Mouse (Mus musculus) midbrain, embryonic 13.5 days (tissue): ENCODE data around the gene Eif2s2. TPM values are rescaled to one million over a fixed set of nuclear protein-coding genes. Genes with fewer than 3 reads are reported as not detected.

ENCODE experiments used
- ATAC-seq: fragments of 200-750 bp; cut with Nextera tagmentation; 2 replicates; pipeline ENCODE4 v1.8.0; 2017; ENCODE audit warnings: mild to moderate bottlenecking, moderate TSS enrichment, moderate library complexity
- H3K27ac ChIP-seq: fragments of 300-500 bp; sonication (generic); 2 replicates; pipeline ENCODE4 v1.5.1; 2015; ENCODE audit warnings: inconsistent platforms, mild to moderate bottlenecking, moderate library complexity
- H3K27me3 ChIP-seq: fragments of 300-500 bp; sonication (generic); 2 replicates; pipeline ENCODE4 v1.6.1; 2015; ENCODE audit warnings: mild to moderate bottlenecking, inconsistent platforms
- H3K36me3 ChIP-seq: fragments of 300-500 bp; sonication (generic); 2 replicates; pipeline ENCODE4 v1.6.1; 2015; ENCODE audit warnings: mild to moderate bottlenecking, inconsistent platforms
- H3K4me1 ChIP-seq: fragments of 300-500 bp; sonication (generic); replicated peaks from 2 replicates; pipeline ENCODE4 v1.6.1; 2015; ENCODE audit warnings: inconsistent platforms
- H3K4me2 ChIP-seq: fragments of 300-500 bp; sonication (generic); replicated peaks from 2 replicates; pipeline ENCODE4 v1.6.1; 2015; ENCODE audit warnings: moderate library complexity, mild to moderate bottlenecking, inconsistent platforms
- H3K4me3 ChIP-seq: fragments of 300-500 bp; sonication (generic); replicated peaks from 2 replicates; pipeline ENCODE4 v1.5.1; 2015; ENCODE audit warnings: mild to moderate bottlenecking, inconsistent platforms
- H3K9ac ChIP-seq: fragments of 300-500 bp; sonication (generic); replicated peaks from 2 replicates; pipeline ENCODE4 v1.6.1; 2015; ENCODE audit warnings: mild to moderate bottlenecking, inconsistent platforms
- H3K9me3 ChIP-seq: fragments of 300-500 bp; sonication (generic); 2 replicates; pipeline ENCODE4 v1.6.1; 2016; ENCODE audit warnings: mild to moderate bottlenecking, inconsistent platforms
- WGBS: fragments of 180-500 bp; shearing (Covaris S2); methylation state at CpG from one replicate; pipeline ENCODE4 v1.1.7; 2015; 5-methylcytosine and 5-hydroxymethylcytosine counted together
- polyA plus RNA-seq: library from polyadenylated mRNA; unstranded; fragments of >200 nt; fragmentation: Nextera tagmentation; extraction: Ambion mirVana; gene quantifications from 2 replicates; pipeline ENCODE4 v1.2.1, GENCODE M21; 2015

Eif2s2 gene
- polyA plus RNA-seq, 1 experiment from 2014 or later = 84.0 TPM

DNA sequence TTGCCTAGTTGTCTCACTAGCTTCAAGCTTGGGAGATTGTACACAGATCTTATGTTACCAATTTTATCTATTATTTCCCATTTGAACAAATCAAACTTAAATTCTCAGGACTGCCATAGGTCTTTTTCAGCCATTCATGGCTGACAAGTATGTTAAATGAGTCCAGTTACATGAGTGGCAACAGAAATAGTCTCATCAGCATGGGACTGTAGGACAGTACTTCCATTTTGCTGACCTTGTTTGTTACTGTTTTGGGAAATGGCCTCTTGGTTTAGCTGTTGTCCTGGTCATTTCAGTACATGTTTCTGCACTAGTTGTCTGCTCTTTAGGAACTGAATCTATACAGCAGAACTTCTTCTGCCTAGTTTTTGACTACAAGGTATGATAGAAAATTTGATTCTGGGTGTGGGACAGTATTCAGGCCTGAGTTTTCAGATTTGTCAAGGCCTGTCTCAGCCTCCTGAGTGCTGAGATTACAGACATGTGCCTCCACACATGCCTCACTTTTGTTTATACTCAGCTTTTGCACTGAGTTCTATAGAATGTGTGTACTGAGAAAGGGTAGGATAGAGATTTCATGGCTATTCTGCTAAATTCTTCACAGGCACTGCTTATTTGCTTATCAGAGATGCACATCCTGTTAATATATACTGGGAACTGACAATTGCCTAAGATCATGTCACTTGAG lies 22.6 kb downstream of the Eif2s2 start:
- H3K9me3 ChIP-seq = no peaks in the 10 kb centered on the region
- H3K27me3 ChIP-seq = no peaks in the 10 kb centered on the region
- no peak overlapping the region for H3K4me3 ChIP-seq
- no peaks in the 10 kb centered on the region for H3K4me1 ChIP-seq
- H3K4me2 ChIP-seq = no peak overlapping the region
- H3K9ac ChIP-seq = no peak overlapping the region
- peaks cover 81% of the 10 kb centered on the region for H3K36me3 ChIP-seq
- H3K27ac ChIP-seq = no peak overlapping the region
- ATAC-seq = no peak

DNA sequence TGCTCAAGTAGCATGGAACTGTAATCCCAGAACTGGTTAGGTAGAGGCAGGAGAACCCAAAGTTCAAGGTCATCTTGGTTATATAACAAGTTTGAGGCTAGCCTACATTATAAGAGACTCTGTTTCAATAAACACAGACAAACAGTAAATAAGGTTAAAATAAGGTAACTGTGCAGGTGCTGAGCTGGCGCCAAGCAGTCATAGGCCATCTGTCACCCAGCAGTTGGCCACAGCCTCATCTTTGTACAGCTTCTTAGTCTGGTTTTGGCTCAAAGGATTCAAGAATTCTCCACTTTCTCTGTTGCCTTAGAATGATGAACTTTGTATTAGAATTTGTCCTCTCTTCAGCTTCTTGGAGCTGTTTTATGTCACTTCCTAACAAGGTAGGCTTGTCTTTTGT lies 24.6 kb downstream of the Eif2s2 start:
- no peaks in the 10 kb centered on the region for H3K4me1 ChIP-seq
- no peaks in the 10 kb centered on the region for H3K27me3 ChIP-seq
- H3K36me3 ChIP-seq = peaks cover 87% of the 10 kb centered on the region
- 97% methylated on average over 1 of the region's 1 CpGs for WGBS
- ATAC-seq = no peak
- no peak overlapping the region for H3K4me2 ChIP-seq
- H3K9me3 ChIP-seq = no peaks in the 10 kb centered on the region
- no peak overlapping the region for H3K27ac ChIP-seq
- H3K9ac ChIP-seq = no peak overlapping the region
- H3K4me3 ChIP-seq = no peak overlapping the region

DNA sequence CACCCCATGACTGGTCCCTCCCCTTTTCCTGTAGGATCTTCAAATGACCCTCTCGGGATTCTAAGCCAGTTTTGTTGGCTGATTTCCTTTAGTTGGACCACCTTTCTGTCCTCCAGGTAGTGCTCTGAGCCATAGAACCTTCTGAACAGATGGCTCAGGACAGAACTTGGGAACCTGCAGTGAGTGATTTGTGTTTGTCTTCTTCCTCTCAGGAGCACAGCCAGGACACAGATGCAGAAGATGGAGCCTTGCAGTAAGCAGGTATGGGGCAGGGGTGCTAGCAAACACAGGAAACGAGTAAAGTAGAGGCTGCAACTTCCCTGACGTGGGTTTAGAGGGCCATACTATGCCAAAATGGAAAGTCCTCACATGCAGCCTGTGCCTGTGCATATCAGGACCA lies 27.0 kb downstream of the Eif2s2 start:
- no peak overlapping the region for H3K27ac ChIP-seq
- no peaks in the 10 kb centered on the region for H3K27me3 ChIP-seq
- WGBS = 88% methylated on average over 3 of the region's 3 CpGs
- no peak for ATAC-seq
- H3K4me3 ChIP-seq = no peak overlapping the region
- H3K4me1 ChIP-seq = no peaks in the 10 kb centered on the region
- H3K9ac ChIP-seq = no peak overlapping the region
- H3K4me2 ChIP-seq = no peak overlapping the region
- H3K36me3 ChIP-seq = peaks cover 86% of the 10 kb centered on the region
- H3K9me3 ChIP-seq = no peaks in the 10 kb centered on the region

DNA sequence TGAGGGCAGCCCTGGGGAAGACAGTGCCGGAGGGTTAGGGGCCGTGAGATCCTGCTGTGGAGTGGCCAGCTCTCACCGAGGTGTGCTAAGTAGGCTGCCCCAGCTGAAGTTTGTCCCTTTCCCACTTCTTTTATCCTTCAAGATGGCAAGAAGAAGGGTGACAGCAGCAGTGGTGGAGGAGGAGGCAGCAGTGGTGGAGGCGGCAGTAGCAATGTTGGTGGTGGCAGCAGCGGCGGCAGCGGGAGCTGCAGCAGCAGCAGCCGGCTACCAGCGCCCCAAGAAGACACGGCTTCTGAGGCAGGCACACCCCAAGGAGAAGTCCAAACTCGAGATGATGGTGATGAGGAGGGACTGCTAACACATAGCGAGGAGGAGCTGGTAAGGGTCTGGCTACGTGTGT lies 29.1 kb downstream of the Eif2s2 start:
- 95% methylated on average over 13 of the region's 13 CpGs for WGBS
- Histone ChIP-seq H3K4me1 (no peaks in the 10 kb centered on the region), H3K9ac (no peak overlapping the region), H3K27ac (no peak overlapping the region), H3K36me3 (peaks cover 82% of the 10 kb centered on the region), H3K4me2 (no peak overlapping the region), H3K4me3 (no peak overlapping the region), H3K9me3 (no peaks in the 10 kb centered on the region), H3K27me3 (no peaks in the 10 kb centered on the region)
- no peak for ATAC-seq

DNA sequence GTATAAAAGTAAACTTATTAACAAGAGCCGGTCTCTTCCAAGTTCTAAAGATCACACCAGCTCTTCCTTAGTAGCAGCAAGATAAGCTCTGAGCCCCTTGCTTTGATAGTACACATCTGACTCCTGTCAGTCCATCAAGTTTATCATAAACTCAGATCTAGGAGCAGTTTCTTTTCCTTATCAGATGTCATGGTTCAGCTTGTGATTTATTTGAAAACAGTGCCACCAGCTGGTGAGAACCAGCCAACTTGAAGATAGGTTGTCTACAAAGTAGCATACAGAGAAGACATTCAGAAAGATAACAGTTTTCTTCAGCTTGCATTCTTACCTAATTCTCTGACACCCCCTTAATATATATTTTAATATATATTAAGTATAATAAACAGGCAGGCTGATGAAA lies 37.4 kb downstream of the Eif2s2 start:
- H3K27ac ChIP-seq = no peak overlapping the region
- H3K4me1 ChIP-seq = peaks cover 8% of the 10 kb centered on the region; the same call in 1 of the 2 replicates
- H3K9ac ChIP-seq = no peak overlapping the region
- no peak overlapping the region for H3K4me2 ChIP-seq
- H3K4me3 ChIP-seq = no peak overlapping the region
- no peaks in the 10 kb centered on the region for H3K9me3 ChIP-seq
- ATAC-seq = no peak
- 97% methylated on average over 1 of the region's 1 CpGs for WGBS
- peaks cover 26% of the 10 kb centered on the region for H3K36me3 ChIP-seq
- no peaks in the 10 kb centered on the region for H3K27me3 ChIP-seq

DNA sequence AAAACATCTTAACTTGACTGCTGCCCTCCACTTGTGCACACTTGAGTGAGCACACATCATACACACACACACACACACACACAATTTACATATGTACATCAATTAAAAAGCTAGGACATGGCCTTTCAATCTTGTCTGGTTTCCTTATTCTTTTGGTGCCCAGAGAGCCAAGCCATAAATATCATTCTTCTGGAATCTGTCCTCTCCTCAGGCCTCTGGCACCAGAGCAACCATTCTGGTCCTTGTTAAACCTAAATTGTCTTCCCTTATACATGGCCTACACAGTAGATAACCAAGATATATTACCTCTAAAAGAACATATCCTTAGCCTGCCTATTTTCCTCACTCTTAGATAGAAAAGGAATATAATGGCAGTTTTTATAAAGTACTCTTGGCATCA lies 44.6 kb downstream of the Eif2s2 start:
- Histone ChIP-seq H3K4me2 (no peak overlapping the region), H3K27ac (no peak overlapping the region), H3K9ac (no peak overlapping the region), H3K27me3 (no peaks in the 10 kb centered on the region), H3K4me1 (peaks cover 2% of the 10 kb centered on the region; the same call in 1 of the 2 replicates), H3K36me3 (peaks cover 8% of the 10 kb centered on the region), H3K4me3 (no peak overlapping the region), H3K9me3 (no peaks in the 10 kb centered on the region)
- ATAC-seq = no peak

DNA sequence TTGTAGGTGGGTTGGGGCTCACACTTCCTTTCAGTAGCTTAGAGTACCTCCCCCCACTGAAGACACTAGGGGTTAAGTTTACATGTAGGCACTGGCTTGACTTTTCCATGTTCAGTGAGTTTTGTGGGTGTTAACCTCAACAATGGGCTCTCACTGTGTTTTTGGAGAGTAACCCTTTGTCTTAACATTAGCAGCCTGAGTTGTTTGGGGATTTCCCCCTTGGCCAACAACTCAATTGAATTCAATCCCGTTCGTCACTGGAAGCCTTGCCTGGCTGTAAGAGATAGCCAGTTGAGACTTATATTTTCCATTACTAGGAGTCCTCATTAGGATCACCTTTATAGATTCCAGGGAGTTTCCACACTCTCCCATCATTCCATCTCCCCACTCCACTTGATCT lies 56.2 kb downstream of the Eif2s2 start:
- WGBS = 92% methylated on average over 2 of the region's 2 CpGs

DNA sequence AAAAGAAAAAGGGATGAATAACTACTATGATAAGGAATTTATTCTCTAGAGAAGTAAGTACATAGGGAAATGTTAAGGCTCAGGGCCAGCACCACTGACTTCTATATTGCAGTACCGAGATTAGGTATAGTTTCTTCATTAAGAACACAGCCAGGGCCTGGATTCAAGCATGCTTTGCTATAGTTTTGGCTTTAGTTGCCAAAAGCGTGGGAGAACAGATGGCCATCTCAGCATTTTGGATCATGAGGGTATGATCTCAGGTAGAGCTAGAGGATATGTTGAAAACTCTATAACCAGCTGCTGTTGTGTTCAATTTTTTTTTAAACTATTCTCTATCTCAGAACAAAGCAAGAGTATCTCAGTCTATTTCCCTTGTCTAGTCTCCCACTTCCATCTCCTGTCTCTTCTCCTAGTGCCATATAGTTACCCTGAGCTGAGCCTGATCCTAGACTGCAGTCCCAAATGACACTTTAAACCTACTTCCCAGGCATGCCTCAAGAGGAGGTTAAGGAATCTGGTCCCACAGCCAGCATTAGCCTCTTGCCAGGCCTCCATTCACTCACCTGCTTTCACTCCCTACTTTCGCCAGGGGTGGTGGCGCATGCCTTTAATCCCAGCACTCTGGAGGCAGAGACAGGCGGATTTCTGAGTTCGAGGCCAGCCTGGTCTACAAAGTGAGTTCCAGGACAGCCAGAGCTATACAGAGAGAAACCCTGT lies 58.4 kb downstream of the Eif2s2 start:
- no peaks in the 10 kb centered on the region for H3K36me3 ChIP-seq
- H3K4me2 ChIP-seq = no peak overlapping the region
- ATAC-seq = no peak
- no peak overlapping the region for H3K9ac ChIP-seq
- no peak overlapping the region for H3K4me3 ChIP-seq
- H3K27ac ChIP-seq = no peak overlapping the region
- H3K27me3 ChIP-seq = no peaks in the 10 kb centered on the region
- over 99% methylated on average over 6 of the region's 6 CpGs for WGBS
- H3K4me1 ChIP-seq = peaks cover 13% of the 10 kb centered on the region
- H3K9me3 ChIP-seq = 0 out of 2 replicates have a peak, but pooled peaks cover 4% of the 10 kb centered on the region

More for the DNA sequence above, 56.2 kb downstream of the Eif2s2 start:
- Histone ChIP-seq H3K9ac (no peak overlapping the region), H3K4me3 (no peak overlapping the region), H3K9me3 (0 out of 2 replicates have a peak, but pooled peaks cover 6% of the 10 kb centered on the region), H3K36me3 (no peaks in the 10 kb centered on the region), H3K27me3 (no peaks in the 10 kb centered on the region), H3K27ac (no peak overlapping the region), H3K4me1 (peaks cover 13% of the 10 kb centered on the region), H3K4me2 (no peak overlapping the region)
- no peak for ATAC-seq

DNA sequence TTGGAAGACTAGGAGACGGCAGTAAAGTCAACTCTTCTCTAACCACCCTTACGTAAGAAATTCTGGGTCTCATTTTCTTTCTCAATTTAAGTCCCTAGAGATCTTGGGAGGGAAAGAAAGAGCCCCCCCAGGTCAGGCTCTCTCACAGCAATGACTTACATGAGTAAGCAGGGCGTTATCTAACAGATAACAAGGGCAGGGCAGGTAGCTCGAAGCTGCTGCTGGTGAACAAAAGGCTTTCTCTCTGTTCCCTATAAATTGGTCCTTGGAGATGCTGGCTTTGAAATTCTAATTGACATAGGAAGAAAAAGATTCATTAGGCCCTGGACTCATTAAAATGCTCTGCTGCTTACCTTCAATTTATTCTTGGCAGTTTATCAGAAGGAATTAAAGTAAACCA lies 60.3 kb downstream of the Eif2s2 start:
- ATAC-seq = no peak; the same call in 1 of the 2 replicates
- 0 out of 2 replicates have a peak overlapping the region, but pooled peaks have one; percentile 45 for H3K27ac ChIP-seq
- H3K36me3 ChIP-seq = no peaks in the 10 kb centered on the region
- H3K9ac ChIP-seq = no peak overlapping the region
- H3K4me2 ChIP-seq = no peak overlapping the region
- WGBS = 47% methylated on average over 4 of the region's 4 CpGs
- 0 out of 2 replicates have a peak, but pooled peaks cover 4% of the 10 kb centered on the region for H3K9me3 ChIP-seq
- no peak overlapping the region for H3K4me3 ChIP-seq
- peaks cover 15% of the 10 kb centered on the region for H3K4me1 ChIP-seq
- H3K27me3 ChIP-seq = no peaks in the 10 kb centered on the region

DNA sequence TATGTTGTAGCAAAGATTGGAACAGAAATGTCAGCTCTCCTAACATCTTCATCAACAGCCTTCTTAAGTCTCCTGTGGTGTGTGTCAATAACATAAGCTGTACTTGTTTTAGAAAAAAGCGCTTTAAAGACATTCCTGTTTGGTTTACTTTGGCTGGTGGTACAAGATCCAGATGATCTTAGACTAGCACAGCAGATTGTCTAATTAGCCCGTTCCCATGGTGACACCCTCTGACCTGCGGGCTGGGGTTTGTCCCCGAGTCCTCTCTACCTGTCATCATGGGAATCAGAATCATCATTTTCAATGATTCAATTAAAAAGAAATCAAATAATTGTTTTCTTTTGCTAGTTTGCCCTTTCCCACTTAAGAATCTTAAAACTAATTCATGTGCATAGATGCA lies 65.2 kb downstream of the Eif2s2 start:
- Histone ChIP-seq H3K4me2 (no peak overlapping the region), H3K27ac (no peak overlapping the region), H3K9ac (no peak overlapping the region), H3K9me3 (no peaks in the 10 kb centered on the region), H3K36me3 (no peaks in the 10 kb centered on the region), H3K4me3 (no peak overlapping the region), H3K27me3 (no peaks in the 10 kb centered on the region), H3K4me1 (peaks cover 14% of the 10 kb centered on the region)
- no peak for ATAC-seq
- WGBS = 69% methylated on average over 4 of the region's 4 CpGs

DNA sequence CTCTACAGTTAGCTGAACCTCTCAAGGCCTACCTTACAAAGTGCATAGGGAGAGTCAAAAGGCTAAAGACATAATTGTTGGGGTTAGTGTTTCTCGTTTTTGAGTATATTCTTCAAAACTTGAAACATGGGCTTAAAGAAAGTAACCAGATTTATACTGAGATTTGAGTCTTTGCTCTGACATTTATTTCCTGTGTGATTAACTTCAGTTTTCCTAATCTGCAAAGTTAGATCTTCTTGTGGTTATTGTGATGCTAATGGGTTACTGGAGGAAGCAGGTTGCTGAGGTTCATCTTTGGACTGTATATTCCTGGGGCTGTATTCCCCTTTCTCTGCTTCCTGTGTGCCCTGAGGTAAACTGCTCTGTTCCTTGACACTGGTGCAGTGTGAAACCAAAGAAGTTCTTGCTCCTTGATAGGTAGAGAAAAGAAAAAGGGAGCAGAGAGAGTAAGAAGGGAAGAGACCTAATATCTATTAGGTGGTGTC lies 66.6 kb downstream of the Eif2s2 start:
- no peak overlapping the region for H3K4me2 ChIP-seq
- H3K27me3 ChIP-seq = no peaks in the 10 kb centered on the region
- no peak for ATAC-seq
- H3K4me1 ChIP-seq = peaks cover 8% of the 10 kb centered on the region; the same call in 1 of the 2 replicates
- no peaks in the 10 kb centered on the region for H3K36me3 ChIP-seq
- no peak overlapping the region for H3K4me3 ChIP-seq
- WGBS = 83% methylated on average over 1 of the region's 1 CpGs
- no peaks in the 10 kb centered on the region for H3K9me3 ChIP-seq
- no peak overlapping the region for H3K27ac ChIP-seq
- no peak overlapping the region for H3K9ac ChIP-seq
